Mouse (Mus musculus) heart, embryonic 11.5 days (tissue): ENCODE data around the gene Plekho2. TPM values are rescaled to one million over a fixed set of nuclear protein-coding genes. Genes with fewer than 3 reads are reported as not detected.

Experiments
- ATAC-seq: fragments of 200-750 bp; cut with Nextera tagmentation; replicated peaks from 2 replicates; pipeline ENCODE4 v1.8.0; 2017; ENCODE audit warnings: moderate library complexity; ENCODE audit not compliant: insufficient number of reproducible peaks, low FRiP score, low TSS enrichment
- H3K27ac ChIP-seq: fragments of 300-500 bp; sonication (generic); 2 replicates; pipeline ENCODE4 v1.5.1; 2014; ENCODE audit warnings: mild to moderate bottlenecking, low read depth, low read length
- H3K27me3 ChIP-seq: fragments of 300-500 bp; sonication (generic); 2 replicates; pipeline ENCODE4 v1.6.1; 2014; ENCODE audit warnings: mild to moderate bottlenecking, low read length, mixed read lengths; ENCODE audit not compliant: control insufficient read depth, insufficient read depth
- H3K36me3 ChIP-seq: fragments of 300-500 bp; sonication (generic); 2 replicates; pipeline ENCODE4 v1.6.1; 2014; ENCODE audit warnings: mild to moderate bottlenecking, low read length, moderate library complexity, mixed read lengths; ENCODE audit not compliant: control insufficient read depth, insufficient read depth
- H3K4me1 ChIP-seq: fragments of 300-500 bp; sonication (generic); 2 replicates; pipeline ENCODE4 v1.6.1; 2014; ENCODE audit warnings: low read length; ENCODE audit not compliant: control insufficient read depth, insufficient read depth
- H3K4me2 ChIP-seq: fragments of 300-500 bp; sonication (generic); 2 replicates; pipeline ENCODE4 v1.6.1; 2014; ENCODE audit warnings: mild to moderate bottlenecking, moderate library complexity
- H3K4me3 ChIP-seq: fragments of 300-500 bp; sonication (generic); 2 replicates; pipeline ENCODE4 v1.5.1; 2014; ENCODE audit warnings: low read depth, low read length
- H3K9ac ChIP-seq: fragments of 300-500 bp; sonication (generic); 2 replicates; pipeline ENCODE4 v1.6.1; 2014; ENCODE audit warnings: mild to moderate bottlenecking, low read depth, low read length, moderate library complexity
- H3K9me3 ChIP-seq: fragments of 300-500 bp; sonication (generic); replicated peaks from 2 replicates; pipeline ENCODE4 v1.6.1; 2016; ENCODE audit warnings: low read length; ENCODE audit not compliant: control insufficient read depth
- WGBS: fragments of 180-500 bp; shearing (Covaris S2); extraction: QIAGEN DNeasy Blood & Tissue Kit; methylation state at CpG from one replicate; pipeline ENCODE4 v1.1.7; 2014; ENCODE audit not compliant: insufficient replicate concordance; 5-methylcytosine and 5-hydroxymethylcytosine counted together
- polyA plus RNA-seq: library from polyadenylated mRNA; unstranded; fragments of >200 nt; fragmentation: Nextera tagmentation; extraction: Ambion mirVana; gene quantifications from 2 replicates; pipeline ENCODE4 v1.2.1, GENCODE M21; 2014

The Plekho2 gene
- polyA plus RNA-seq, 1 experiment from 2014 or later, result 11.9 TPM

DNA sequence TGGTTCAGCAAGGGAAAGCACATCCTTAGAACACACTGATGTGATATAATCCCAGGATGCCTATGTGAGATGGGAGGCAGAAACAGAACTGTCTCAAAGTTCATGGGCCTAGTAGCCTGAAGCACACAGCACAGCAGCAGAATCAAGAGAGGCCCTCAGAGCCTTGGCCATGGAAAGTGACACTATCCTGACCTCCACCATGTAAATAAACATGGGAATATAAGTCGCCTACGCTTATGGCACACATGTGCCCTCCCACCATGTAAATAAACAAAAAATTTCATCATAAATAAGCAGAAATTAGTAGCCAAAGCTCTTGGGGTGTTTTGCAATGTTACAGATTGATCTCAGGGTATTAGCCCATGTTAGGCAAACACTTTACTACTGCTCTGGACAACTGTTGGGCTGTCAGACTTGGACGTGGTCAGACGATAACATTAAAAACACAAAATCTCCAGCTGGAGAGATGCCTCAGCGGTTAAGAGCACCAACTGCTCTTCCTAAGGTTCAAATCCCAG lies 32.2 kb upstream of the Plekho2 start:
- H3K36me3 ChIP-seq, result no peaks in the 10 kb centered on the region
- 75% methylated on average over 5 of the region's 5 CpGs for WGBS
- no peak overlapping the region for H3K4me3 ChIP-seq
- H3K9me3 ChIP-seq, result no peaks in the 10 kb centered on the region
- H3K4me2 ChIP-seq, result no peak overlapping the region
- H3K4me1 ChIP-seq, result peaks cover 14% of the 10 kb centered on the region
- H3K9ac ChIP-seq, result no peak overlapping the region
- no peaks in the 10 kb centered on the region for H3K27me3 ChIP-seq
- H3K27ac ChIP-seq, result no peak overlapping the region
- ATAC-seq, result no peak

DNA sequence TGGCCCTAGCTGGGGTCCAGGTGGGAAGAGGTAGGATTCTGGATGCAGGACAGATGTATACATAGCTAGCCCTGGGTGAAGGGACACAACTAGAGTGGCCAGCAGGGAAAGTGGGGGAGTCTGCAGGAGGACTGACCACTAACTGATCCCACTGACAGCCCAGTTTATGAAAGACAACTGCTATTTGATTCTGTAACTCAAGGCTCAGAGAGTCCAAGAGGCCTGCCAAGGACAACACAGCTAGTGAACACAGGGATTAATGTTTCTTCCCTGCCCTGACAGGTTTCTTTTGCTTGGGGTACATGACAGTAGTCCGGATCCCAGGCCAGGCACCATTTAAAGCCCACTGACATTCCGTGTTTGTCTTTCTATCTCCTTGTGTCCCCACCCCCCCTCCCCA lies 27.3 kb upstream of the Plekho2 start:
- 0 out of 2 replicates have a peak overlapping the region, but pooled peaks have one; percentile 12 for H3K27ac ChIP-seq
- no peak overlapping the region for H3K9ac ChIP-seq
- peaks cover 16% of the 10 kb centered on the region for H3K4me1 ChIP-seq
- no peaks in the 10 kb centered on the region for H3K36me3 ChIP-seq
- H3K9me3 ChIP-seq, result no peaks in the 10 kb centered on the region
- WGBS, result 15% methylated on average over 2 of the region's 2 CpGs
- no peak overlapping the region for H3K4me2 ChIP-seq
- H3K4me3 ChIP-seq, result no peak overlapping the region
- no peaks in the 10 kb centered on the region for H3K27me3 ChIP-seq
- ATAC-seq, result no peak

DNA sequence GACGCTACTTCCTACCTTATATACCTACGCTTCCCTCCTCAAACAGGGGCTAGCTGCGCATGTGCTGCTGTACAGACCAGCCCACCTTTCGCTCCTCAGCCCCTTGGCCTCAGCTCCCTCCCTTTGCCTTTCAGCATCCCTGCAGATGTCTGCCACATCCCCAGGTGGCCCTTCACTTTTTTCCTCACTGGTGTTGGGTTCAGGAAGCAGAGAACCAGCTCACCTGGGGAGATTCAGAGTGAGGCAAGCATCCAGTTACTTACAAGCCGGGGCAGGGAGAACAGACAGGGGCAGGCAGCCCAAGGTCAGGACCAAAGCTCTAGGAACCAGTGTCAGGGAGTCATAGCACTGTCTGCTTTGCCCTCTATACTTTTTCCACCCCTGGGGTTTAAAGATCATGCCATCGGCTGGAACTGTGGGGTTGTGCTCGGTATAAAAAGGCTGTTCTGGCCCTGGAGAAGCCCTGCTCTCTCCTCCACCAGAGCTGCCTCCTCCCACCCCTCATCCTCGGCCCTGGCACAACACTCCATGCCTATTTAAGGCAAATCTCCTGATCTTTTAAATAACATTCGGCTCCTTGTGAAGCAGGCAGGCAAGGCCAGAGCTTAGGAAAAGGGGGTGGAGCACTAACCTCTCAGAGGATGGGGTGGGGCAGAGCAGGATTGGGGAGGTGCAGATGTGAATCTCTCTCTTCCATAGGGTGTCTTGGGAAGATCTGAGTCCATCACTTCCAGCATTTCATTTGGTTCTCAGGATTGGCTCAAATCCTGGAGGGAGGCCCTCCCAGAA lies 26.7 kb upstream of the Plekho2 start:
- 0 out of 2 replicates have a peak overlapping the region, but pooled peaks have one; percentile 12 for H3K27ac ChIP-seq
- H3K36me3 ChIP-seq, result no peaks in the 10 kb centered on the region
- no peak overlapping the region for H3K4me2 ChIP-seq
- H3K4me1 ChIP-seq, result peaks cover 16% of the 10 kb centered on the region
- WGBS, result 29% methylated on average over 9 of the region's 9 CpGs
- no peak overlapping the region for H3K4me3 ChIP-seq
- no peak for ATAC-seq
- no peak overlapping the region for H3K9ac ChIP-seq
- H3K9me3 ChIP-seq, result no peaks in the 10 kb centered on the region
- H3K27me3 ChIP-seq, result no peaks in the 10 kb centered on the region

DNA sequence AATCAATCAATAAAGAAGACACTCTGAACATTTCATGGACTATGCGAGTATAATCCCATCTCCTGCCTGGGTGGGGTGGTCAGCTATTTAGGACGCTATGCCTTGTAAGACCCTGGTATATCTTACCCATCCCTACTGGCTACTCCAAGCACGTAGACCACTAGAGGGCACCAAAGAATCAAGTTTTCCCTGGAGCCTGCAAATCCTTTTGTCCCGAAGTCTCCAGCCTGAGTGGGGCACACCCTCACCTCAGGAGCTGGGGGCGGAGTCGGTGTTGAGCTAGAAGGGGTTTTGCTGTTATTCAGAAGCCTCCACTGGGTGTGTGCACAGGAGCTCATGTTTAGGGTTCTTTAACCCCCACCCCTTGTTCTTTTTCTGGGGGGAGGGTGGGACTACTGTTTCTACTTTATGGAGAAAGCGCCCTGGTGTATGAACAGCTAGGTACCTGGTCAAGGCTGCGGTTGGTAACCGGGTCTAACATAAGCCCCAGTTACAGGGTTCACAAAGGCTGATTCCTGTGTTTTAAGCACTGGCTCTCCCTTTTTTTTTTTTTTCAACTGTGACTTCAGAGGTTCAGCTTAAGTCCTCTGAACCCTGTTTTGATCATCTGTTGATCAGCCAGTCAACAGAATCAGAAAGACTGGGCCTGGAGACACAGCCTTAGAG lies 25.8 kb upstream of the Plekho2 start:
- Histone ChIP-seq H3K27ac (no peak overlapping the region), H3K4me3 (no peak overlapping the region), H3K27me3 (no peaks in the 10 kb centered on the region), H3K9me3 (no peaks in the 10 kb centered on the region), H3K4me2 (peak overlapping the region; percentile 43), H3K9ac (no peak overlapping the region), H3K4me1 (peaks cover 16% of the 10 kb centered on the region), H3K36me3 (no peaks in the 10 kb centered on the region)
- no peak; the same call in 1 of the 2 replicates for ATAC-seq
- WGBS, result 7% methylated on average over 9 of the region's 9 CpGs

DNA sequence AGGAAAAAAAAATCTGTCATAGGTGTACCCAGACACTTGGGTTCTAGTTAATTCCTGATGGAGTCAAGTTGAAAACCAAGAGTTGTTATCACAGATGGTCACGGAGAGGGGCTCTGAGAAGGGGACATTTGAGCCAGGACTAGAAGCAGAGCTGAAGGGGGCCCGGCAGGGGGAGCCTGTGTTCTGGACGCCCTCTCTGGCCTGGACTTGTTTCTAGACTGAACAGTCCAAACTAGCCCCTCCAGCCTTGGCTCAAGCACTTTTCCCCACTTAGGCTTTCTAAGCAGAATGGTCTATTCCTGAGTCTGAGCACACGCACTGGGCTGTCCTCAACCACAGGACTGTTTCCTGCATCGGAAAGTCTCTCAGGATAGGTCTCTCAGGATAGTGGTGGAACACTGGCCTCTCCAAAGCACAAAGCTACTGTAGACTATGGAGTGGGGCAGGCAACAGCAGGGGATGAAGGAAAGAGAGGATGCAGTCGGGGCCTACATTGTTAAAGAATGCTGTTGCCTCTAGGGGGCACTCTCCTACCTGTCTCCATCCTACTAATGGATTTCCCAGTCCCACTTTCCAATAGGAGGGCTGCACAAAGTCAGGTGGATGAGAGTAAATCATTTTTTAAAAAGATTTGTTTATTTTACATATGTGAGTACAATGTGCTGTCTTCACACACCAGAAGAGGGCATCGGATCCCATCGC lies 23.7 kb upstream of the Plekho2 start:
- 47% methylated on average over 8 of the region's 8 CpGs for WGBS
- no peak overlapping the region for H3K4me2 ChIP-seq
- H3K9ac ChIP-seq, result no peak overlapping the region
- H3K36me3 ChIP-seq, result no peaks in the 10 kb centered on the region
- H3K27me3 ChIP-seq, result no peaks in the 10 kb centered on the region
- H3K9me3 ChIP-seq, result no peaks in the 10 kb centered on the region
- ATAC-seq, result no peak
- H3K4me1 ChIP-seq, result peaks cover 16% of the 10 kb centered on the region
- H3K27ac ChIP-seq, result no peak overlapping the region
- H3K4me3 ChIP-seq, result no peak overlapping the region

DNA sequence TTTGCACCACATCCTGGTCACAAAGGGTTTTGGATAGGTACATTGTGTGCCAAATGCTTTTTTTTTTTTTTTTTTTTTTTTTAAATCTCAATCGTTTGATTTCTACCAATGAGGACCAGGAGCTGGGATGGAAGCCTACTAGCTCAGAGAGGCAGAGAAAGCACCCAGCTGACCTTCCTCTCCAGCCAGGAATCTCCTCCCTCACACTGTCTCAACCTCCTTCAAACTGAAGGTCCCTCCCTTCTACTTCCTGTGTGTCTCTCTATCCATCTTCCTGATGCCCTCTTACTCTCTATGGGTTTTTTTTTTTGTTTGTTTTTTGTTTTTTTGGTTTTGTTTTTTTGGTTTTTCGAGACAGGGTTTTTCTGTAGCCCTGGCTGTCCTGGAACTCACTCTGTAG lies 21.1 kb upstream of the Plekho2 start:
- Histone ChIP-seq H3K4me2 (no peak overlapping the region), H3K9ac (no peak overlapping the region), H3K4me3 (no peak overlapping the region), H3K4me1 (no peaks in the 10 kb centered on the region), H3K27me3 (no peaks in the 10 kb centered on the region), H3K36me3 (no peaks in the 10 kb centered on the region), H3K27ac (no peak overlapping the region), H3K9me3 (no peaks in the 10 kb centered on the region)
- no peak for ATAC-seq
- WGBS, result 45% methylated on average over 2 of the region's 2 CpGs

DNA sequence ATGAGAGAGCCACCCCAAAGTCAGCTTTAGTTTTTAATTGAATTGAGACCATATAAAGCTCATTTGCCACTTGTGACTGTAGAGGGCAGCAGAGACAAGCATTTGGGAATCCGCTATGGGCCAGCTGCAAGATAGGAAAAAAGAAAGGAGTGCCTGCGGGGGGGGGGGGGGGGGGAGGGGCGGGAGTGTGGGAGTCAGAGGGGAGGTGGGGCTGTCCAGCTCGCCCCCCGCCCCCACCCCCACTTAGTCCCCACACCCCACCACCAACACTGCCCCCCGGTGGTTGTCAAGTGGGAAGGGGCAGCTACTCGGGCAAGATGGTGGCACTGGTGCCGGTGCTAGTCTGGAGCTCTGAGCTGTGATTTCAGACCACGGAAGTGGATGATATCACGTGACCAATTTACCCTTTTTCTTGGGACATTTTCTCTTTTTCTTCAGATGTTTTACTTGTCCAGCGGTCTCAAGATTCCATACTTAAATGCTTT lies 19.0 kb upstream of the Plekho2 start:
- no peaks in the 10 kb centered on the region for H3K27me3 ChIP-seq
- H3K27ac ChIP-seq, result 0 out of 2 replicates have a peak overlapping the region, but pooled peaks have one; percentile 10
- H3K9ac ChIP-seq, result no peak overlapping the region
- WGBS, result 47% methylated on average over 7 of the region's 11 CpGs
- H3K4me2 ChIP-seq, result no peak overlapping the region; the same call in 1 of the 2 replicates
- H3K4me3 ChIP-seq, result no peak overlapping the region
- no peaks in the 10 kb centered on the region for H3K4me1 ChIP-seq
- no peak for ATAC-seq
- peaks cover 12% of the 10 kb centered on the region for H3K36me3 ChIP-seq
- no peaks in the 10 kb centered on the region for H3K9me3 ChIP-seq

DNA sequence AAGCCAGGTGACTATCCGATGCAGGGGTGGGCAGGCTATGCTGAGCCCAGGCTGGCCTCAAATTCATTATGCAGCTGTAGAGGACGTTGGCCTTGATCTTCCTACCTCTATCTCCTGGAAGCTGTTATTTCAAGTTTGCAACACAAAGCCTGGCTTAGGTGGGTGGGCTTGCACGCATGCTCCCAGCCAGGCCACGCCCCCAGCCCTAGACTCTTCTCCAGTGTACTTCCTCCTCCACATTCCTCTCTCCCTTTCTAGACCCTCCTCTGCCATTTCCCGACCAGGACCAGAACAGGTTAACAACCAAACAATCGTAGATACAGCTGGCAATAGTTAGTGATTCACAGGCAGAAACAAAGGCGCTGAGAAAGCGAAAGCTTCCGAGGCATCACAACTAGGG lies 13.8 kb upstream of the Plekho2 start:
- ATAC-seq, result no peak
- H3K4me2 ChIP-seq, result no peak overlapping the region
- no peaks in the 10 kb centered on the region for H3K27me3 ChIP-seq
- WGBS, result 86% methylated on average over 9 of the region's 9 CpGs
- H3K4me3 ChIP-seq, result no peak overlapping the region
- H3K27ac ChIP-seq, result no peak overlapping the region
- no peak overlapping the region for H3K9ac ChIP-seq
- H3K36me3 ChIP-seq, result peaks cover 27% of the 10 kb centered on the region
- H3K9me3 ChIP-seq, result no peaks in the 10 kb centered on the region
- H3K4me1 ChIP-seq, result peaks cover 10% of the 10 kb centered on the region; the same call in 1 of the 2 replicates
